Mouse (Mus musculus) spleen, adult 2 months (tissue): Measurements from ENCODE around the gene Mfsd4b5. TPM values are rescaled to one million over a fixed set of nuclear protein-coding genes. Genes with fewer than 3 reads are reported as not detected.
A peak's percentile ranks its signal among the peaks of the same experiment; 100 is the strongest.

ENCODE experiments used
- DNase-seq, 2 experiments: peaks; one replicate each; pipeline versions ENCODE4 v3.0.0 to v3.0.0-alpha.2; 2012 to 2021; ENCODE audit warnings: low spot score in 2 of 2, low read depth in 1 of 2
- H3K27ac ChIP-seq: fragments of 200-500 bp; 2 replicates; pipeline ENCODE4 v1.5.1; 2012; ENCODE audit warnings: low read length, inconsistent platforms; ENCODE audit not compliant: insufficient read depth
- H3K27me3 ChIP-seq: fragments of 200-500 bp; 2 replicates; pipeline ENCODE4 v1.6.1; 2012; ENCODE audit warnings: mild to moderate bottlenecking, moderate library complexity, low read length, inconsistent platforms; ENCODE audit not compliant: control insufficient read depth, insufficient read depth
- H3K36me3 ChIP-seq: fragments of 200-500 bp; 2 replicates; pipeline ENCODE4 v1.6.1; 2012; ENCODE audit warnings: mild to moderate bottlenecking, low read length, inconsistent platforms; ENCODE audit not compliant: control insufficient read depth, insufficient read depth
- H3K4me1 ChIP-seq: fragments of 200-500 bp; 2 replicates; pipeline ENCODE4 v1.6.1; 2011; ENCODE audit warnings: inconsistent platforms; ENCODE audit not compliant: control insufficient read depth, insufficient read depth, insufficient read length
- H3K4me3 ChIP-seq: fragments of 200-500 bp; 2 replicates; pipeline ENCODE4 v1.5.1; 2011; ENCODE audit warnings: mild to moderate bottlenecking, inconsistent platforms; ENCODE audit not compliant: insufficient read depth, insufficient read length; ENCODE audit errors: extremely low read depth
- CTCF ChIP-seq: fragments of 200-500 bp; IDR thresholded peaks from 2 replicates; pipeline ENCODE4 v1.5.1; 2011; ENCODE audit warnings: mild to moderate bottlenecking, inconsistent platforms; ENCODE audit not compliant: insufficient read depth, insufficient read length, insufficient replicate concordance; ENCODE audit errors: extremely low read depth
- POLR2A ChIP-seq: fragments of 200-500 bp; IDR thresholded peaks from 2 replicates; pipeline ENCODE4 v1.6.1; 2011; ENCODE audit warnings: low read depth, low read length, inconsistent platforms
- WGBS: fragments of 180-500 bp; shearing (Covaris S2); methylation state at CpG from one replicate; pipeline ENCODE4 v1.1.7; 2018; 5-methylcytosine and 5-hydroxymethylcytosine counted together
- polyA plus RNA-seq: library from polyadenylated mRNA; depleted of rRNA; stranded (reverse); fragments of >200 nt; gene quantifications from 2 replicates; pipeline ENCODE4 v1.2.3, GENCODE M21; 2012; rRNA removed

The Mfsd4b5 gene
- polyA plus RNA-seq, 1 experiment = 0.08 TPM

DNA sequence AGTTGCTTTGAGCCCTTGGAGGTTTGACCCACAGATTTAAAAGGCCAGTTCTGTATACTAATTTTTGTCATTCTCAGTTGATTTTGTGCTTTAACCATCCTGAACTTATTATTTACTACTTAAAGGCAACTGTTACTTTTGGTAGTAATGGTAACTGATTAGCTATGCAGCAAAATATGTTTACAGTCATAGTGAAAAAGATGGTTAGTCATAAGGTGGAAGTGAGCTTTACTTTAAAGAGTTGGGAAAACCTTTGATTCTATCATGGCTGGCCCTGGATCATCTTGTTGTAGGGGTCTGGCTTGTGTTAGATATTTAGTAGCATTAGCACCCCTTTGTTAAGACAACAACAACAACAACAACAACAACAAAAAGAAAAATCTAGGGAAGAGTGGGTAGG lies 73.8 kb downstream of the Mfsd4b5 start:
- no peaks in the 10 kb centered on the region for H3K36me3 ChIP-seq
- no peaks in the 10 kb centered on the region for H3K27me3 ChIP-seq
- TF ChIP-seq POLR2A (no peak), CTCF (no peak)
- H3K4me3 ChIP-seq = no peak overlapping the region
- H3K27ac ChIP-seq = no peak overlapping the region
- DNase-seq = no peak
- H3K4me1 ChIP-seq = no peaks in the 10 kb centered on the region

DNA sequence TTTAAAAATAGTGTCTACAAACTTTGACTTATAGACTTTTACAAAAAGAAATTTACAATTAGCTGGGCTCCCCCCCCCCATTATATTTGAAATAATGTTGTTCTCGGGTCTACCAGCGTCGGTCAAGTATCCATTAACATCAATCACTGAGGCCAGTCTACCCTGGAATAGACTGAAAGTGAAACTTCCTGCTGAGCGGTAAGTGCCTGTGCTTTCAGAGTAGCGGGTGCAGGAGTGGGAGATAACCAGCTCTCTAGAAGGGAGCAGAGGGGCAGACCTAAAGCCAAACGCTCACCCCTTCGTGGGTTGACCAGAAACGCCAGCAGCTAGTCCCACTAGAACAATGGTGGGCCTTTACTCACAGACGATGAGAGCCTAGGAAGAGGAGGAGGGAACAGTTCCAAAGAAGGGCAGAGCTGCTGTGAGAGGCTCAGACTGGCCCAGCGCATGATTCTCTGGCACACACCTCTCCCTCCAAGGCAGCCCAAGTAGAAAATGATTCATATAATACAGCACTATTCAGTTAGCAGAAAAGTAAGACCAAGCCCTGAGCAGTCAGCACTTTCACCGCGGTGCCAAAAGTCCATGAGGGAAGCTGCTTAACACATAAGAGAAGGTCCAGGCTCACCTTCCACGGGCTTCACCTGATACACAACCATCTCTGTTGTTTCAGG lies 77.5 kb downstream of the Mfsd4b5 start:
- DNase-seq = no peak
- peak overlapping the region; percentile 43; the same call in 1 of the 2 replicates for H3K4me3 ChIP-seq
- no peak for TF ChIP-seq POLR2A
- TF ChIP-seq CTCF = no peak
- no peaks in the 10 kb centered on the region for H3K36me3 ChIP-seq
- no peaks in the 10 kb centered on the region for H3K27me3 ChIP-seq
- 54% methylated on average over 13 of the region's 13 CpGs for WGBS
- H3K4me1 ChIP-seq = no peaks in the 10 kb centered on the region
- no peak overlapping the region for H3K27ac ChIP-seq

Other genes starting within 250 kb of the Mfsd4b5 start
- 1.6 TPM in 2 replicates for gene Mfsd4b4, start 87.4 kb downstream of the Mfsd4b5 start, polyA plus RNA-seq
- not detected in 2 replicates for gene Mfsd4b2, start 59.7 kb downstream of the Mfsd4b5 start, polyA plus RNA-seq
- gene Mfsd4b3, start 26.5 kb downstream of the Mfsd4b5 start, polyA plus RNA-seq = 0.05 and 0.06 TPM in 2 replicates
- 0.07 TPM in 1 of 2 replicates, not detected in the other for gene Mfsd4b1, start 38.6 kb upstream of the Mfsd4b5 start, polyA plus RNA-seq
- 27.8 and 36.9 TPM in 2 replicates for gene Slc16a10, start 155.6 kb upstream of the Mfsd4b5 start, polyA plus RNA-seq